Mouse (Mus musculus) cerebellum, adult 2 months (tissue): ENCODE measurements around the gene Akr1b3.

Experiments
- CTCF ChIP-seq: fragments of 200-500 bp; IDR thresholded peaks from 2 replicates; pipeline ENCODE4 v1.5.1; 2011; ENCODE audit warnings: low read depth, mild to moderate bottlenecking, control low read depth, low read length, moderate library complexity, borderline replicate concordance; ENCODE audit not compliant: insufficient read depth
- POLR2A ChIP-seq: fragments of 200-500 bp; IDR thresholded peaks from 2 replicates; pipeline ENCODE4 v1.6.1; 2011; ENCODE audit warnings: low read length, control low read depth, borderline replicate concordance; ENCODE audit not compliant: insufficient read depth

- TF ChIP-seq CTCF (no peak), POLR2A (no peak)
Measured at GRCm38 (mm10) chr6:34337799-34338198, 20.5 kb upstream of the Akr1b3 start.
